ENCODE assay signal across 13 mouse cellular contexts in the genomic region with DNA sequence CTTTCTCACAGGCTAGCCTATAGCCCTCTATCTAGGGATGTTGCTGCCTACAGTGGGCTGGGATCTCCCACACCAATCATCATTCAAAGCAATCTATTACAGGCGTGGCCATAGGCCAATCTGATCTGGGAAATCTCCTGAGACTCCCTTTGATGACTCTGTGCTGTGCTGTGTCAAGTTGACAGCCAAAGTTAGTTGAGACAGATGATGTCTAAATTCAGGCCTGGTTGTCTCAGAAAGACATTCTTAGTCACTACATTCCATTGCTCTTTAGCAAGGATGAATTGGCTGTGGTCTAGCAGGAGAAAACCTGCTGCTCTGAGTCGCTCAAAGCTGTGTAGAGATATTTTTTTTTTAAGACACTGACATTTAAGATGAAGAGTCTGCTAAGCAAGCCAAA.
"Had no signal": no experiment of that assay in that cellular context is flagged by ENCODE, and none has a peak within 500 bp of the region (broad histone marks: within the 10 kb centered on the region; RNA-seq: fewer than 3 reads in every experiment).

No protein-coding gene starts in this region.

- H3K27ac ChIP-seq: left cerebral cortex, adult 2 months; limb, embryonic 15.5 days; liver, embryonic 12.5 days; macrophage; midbrain, embryonic 15.5 days; neural tube, embryonic 12.5 days had no signal

- H3K9me3 ChIP-seq: limb, embryonic 15.5 days; liver, embryonic 12.5 days; megakaryocyte, embryonic 14.5 days; midbrain, embryonic 15.5 days; neural tube, embryonic 12.5 days had no signal

- H3K4me2 ChIP-seq: limb, embryonic 15.5 days; liver, embryonic 12.5 days; lung, embryonic 14.5 days; midbrain, embryonic 11.5 days; midbrain, embryonic 15.5 days; neural tube, embryonic 12.5 days had no signal

- H3K4me3 ChIP-seq: left cerebral cortex, adult 2 months; limb, embryonic 15.5 days; liver, embryonic 12.5 days; megakaryocyte, embryonic 14.5 days; midbrain, embryonic 15.5 days; neural tube, embryonic 12.5 days had no signal

- H3K4me1 ChIP-seq: limb, embryonic 15.5 days; liver, embryonic 12.5 days; megakaryocyte, embryonic 14.5 days; midbrain, embryonic 15.5 days; neural tube, embryonic 12.5 days had no signal

- ATAC-seq: liver, embryonic 12.5 days; midbrain, embryonic 15.5 days had no signal

- H3K27me3 ChIP-seq: limb, embryonic 15.5 days; liver, embryonic 12.5 days; megakaryocyte, embryonic 14.5 days; midbrain, embryonic 15.5 days; neural tube, embryonic 12.5 days had no signal

- H3K36me3 ChIP-seq: limb, embryonic 15.5 days; liver, embryonic 12.5 days; midbrain, embryonic 15.5 days; neural tube, embryonic 12.5 days had no signal

- H3K9ac ChIP-seq: limb, embryonic 15.5 days; liver, embryonic 12.5 days; lung, embryonic 14.5 days; midbrain, embryonic 15.5 days; neural tube, embryonic 12.5 days had no signal

- DNase-seq: kidney, adult 9 months; kidney, postnatal 14 days; lung, embryonic 14.5 days; lung, postnatal 14 days; thymus, postnatal 4 days had no signal
